Mouse (Mus musculus) stomach, embryonic 14.5 days (tissue): ENCODE data around the gene Gm20821. TPM values are rescaled to one million over a fixed set of nuclear protein-coding genes. Genes with fewer than 3 reads are reported as not detected.
"Not testable (repeated sequence)": the region's sequence is repeated elsewhere in the genome, so short reads cannot be mapped to it uniquely, and the experiment has no call there.

Experiments
- ATAC-seq: fragments of 200-750 bp; cut with Nextera tagmentation; 2 replicates; pipeline ENCODE4 v1.8.0; 2017; ENCODE audit warnings: low read depth, moderate TSS enrichment; ENCODE audit not compliant: insufficient number of reproducible peaks, insufficient read depth, low FRiP score
- H3K27ac ChIP-seq: fragments of 300-500 bp; sonication (generic); 2 replicates; pipeline ENCODE4 v1.5.1; 2014; ENCODE audit warnings: mild to moderate bottlenecking, low read length, moderate library complexity, mixed read lengths
- H3K27me3 ChIP-seq: fragments of 300-500 bp; sonication (generic); 2 replicates; pipeline ENCODE4 v1.6.1; 2014; ENCODE audit warnings: low read length, control low read depth, mixed read lengths; ENCODE audit not compliant: control insufficient read depth, insufficient read depth
- H3K36me3 ChIP-seq: fragments of 300-500 bp; sonication (generic); 2 replicates; pipeline ENCODE4 v1.6.1; 2014; ENCODE audit warnings: mild to moderate bottlenecking, control low read depth, low read length, moderate library complexity, mixed read lengths; ENCODE audit not compliant: control insufficient read depth, insufficient read depth
- H3K4me1 ChIP-seq: fragments of 300-500 bp; sonication (generic); 2 replicates; pipeline ENCODE4 v1.6.1; 2014; ENCODE audit warnings: low read length, control low read depth, mixed read lengths; ENCODE audit not compliant: control insufficient read depth, insufficient read depth
- H3K4me2 ChIP-seq: fragments of 300-500 bp; sonication (generic); replicated peaks from 2 replicates; pipeline ENCODE4 v1.6.1; 2014; ENCODE audit warnings: low read depth, low read length, control low read depth
- H3K4me3 ChIP-seq: fragments of 300-500 bp; sonication (generic); 2 replicates; pipeline ENCODE4 v1.5.1; 2014; ENCODE audit warnings: low read depth, low read length, control low read depth
- H3K9ac ChIP-seq: fragments of 300-500 bp; sonication (generic); replicated peaks from 2 replicates; pipeline ENCODE4 v1.6.1; 2014; ENCODE audit warnings: low read depth, mild to moderate bottlenecking, control low read depth, low read length, moderate library complexity, mixed read lengths
- H3K9me3 ChIP-seq: fragments of 300-500 bp; sonication (generic); 2 replicates; pipeline ENCODE4 v1.6.1; 2016; ENCODE audit warnings: low read depth, low read length, control low read depth; ENCODE audit not compliant: control insufficient read depth
- WGBS: fragments of 180-500 bp; shearing (Covaris S2); extraction: QIAGEN DNeasy Blood & Tissue Kit; methylation state at CpG from one replicate; pipeline ENCODE4 v1.1.7; 2014; 5-methylcytosine and 5-hydroxymethylcytosine counted together
- polyA plus RNA-seq: library from polyadenylated mRNA; unstranded; fragments of >200 nt; fragmentation: Nextera tagmentation; extraction: Ambion mirVana; gene quantifications from 2 replicates; pipeline ENCODE4 v1.2.1, GENCODE M21; 2014

The Gm20821 gene
- polyA plus RNA-seq = not detected in 2 replicates

GRCm38 (mm10) chrY:9781504-9781903 is at the start of gene Gm20821:
Gene Gm20821, plus strand, starts transcription at chrY:9781804.
- not testable (repeated sequence) for H3K4me1 ChIP-seq, H3K4me2 ChIP-seq, H3K9ac ChIP-seq, H3K4me3 ChIP-seq, H3K27me3 ChIP-seq, H3K27ac ChIP-seq, ATAC-seq, H3K36me3 ChIP-seq, H3K9me3 ChIP-seq
- WGBS = no CpG with 5 or more reads among the region's 2 CpGs
